Mouse (Mus musculus) heart, embryonic 10.5 days (tissue): Measurements from ENCODE around the gene Ifitm5. TPM values are rescaled to one million over a fixed set of nuclear protein-coding genes. Genes with fewer than 3 reads are reported as not detected.
A peak's percentile ranks its signal among the peaks of the same experiment; 100 is the strongest.

Experiments
- DNase-seq: peaks from one replicate; pipeline ENCODE4 v3.0.0-alpha.2; 2017; ENCODE audit warnings: low spot score
- H3K27ac ChIP-seq: fragments of 300-500 bp; sonication (generic); 2 replicates; pipeline ENCODE4 v1.5.1; 2016; ENCODE audit warnings: mild to moderate bottlenecking
- H3K27me3 ChIP-seq: fragments of 300-500 bp; sonication (generic); 2 replicates; pipeline ENCODE4 v1.6.1; 2016; ENCODE audit warnings: mild to moderate bottlenecking; ENCODE audit not compliant: poor library complexity, insufficient read depth, severe bottlenecking
- H3K36me3 ChIP-seq: fragments of 300-500 bp; sonication (generic); 2 replicates; pipeline ENCODE4 v1.6.1; 2016; ENCODE audit warnings: mild to moderate bottlenecking, moderate library complexity
- H3K4me1 ChIP-seq: fragments of 300-500 bp; sonication (generic); 2 replicates; pipeline ENCODE4 v1.6.1; 2016; ENCODE audit warnings: mild to moderate bottlenecking
- H3K4me3 ChIP-seq: fragments of 300-500 bp; sonication (generic); 2 replicates; pipeline ENCODE4 v1.5.1; 2016; ENCODE audit warnings: mild to moderate bottlenecking, moderate library complexity
- H3K9me3 ChIP-seq: fragments of 300-500 bp; sonication (generic); 2 replicates; pipeline ENCODE4 v1.6.1; 2016; ENCODE audit warnings: mild to moderate bottlenecking, moderate library complexity
- WGBS: fragments of 180-500 bp; shearing (Covaris S2); methylation state at CpG from one replicate; pipeline ENCODE4 v1.1.7; 2016; 5-methylcytosine and 5-hydroxymethylcytosine counted together
- polyA plus RNA-seq: library from polyadenylated mRNA; unstranded; fragments of >200 nt; fragmentation: Nextera tagmentation; extraction: Ambion mirVana; gene quantifications from 2 replicates; pipeline ENCODE4 v1.2.1, GENCODE M21; 2016

Gene Ifitm5
- polyA plus RNA-seq, 1 experiment from 2014 or later = 2.3 TPM

DNA sequence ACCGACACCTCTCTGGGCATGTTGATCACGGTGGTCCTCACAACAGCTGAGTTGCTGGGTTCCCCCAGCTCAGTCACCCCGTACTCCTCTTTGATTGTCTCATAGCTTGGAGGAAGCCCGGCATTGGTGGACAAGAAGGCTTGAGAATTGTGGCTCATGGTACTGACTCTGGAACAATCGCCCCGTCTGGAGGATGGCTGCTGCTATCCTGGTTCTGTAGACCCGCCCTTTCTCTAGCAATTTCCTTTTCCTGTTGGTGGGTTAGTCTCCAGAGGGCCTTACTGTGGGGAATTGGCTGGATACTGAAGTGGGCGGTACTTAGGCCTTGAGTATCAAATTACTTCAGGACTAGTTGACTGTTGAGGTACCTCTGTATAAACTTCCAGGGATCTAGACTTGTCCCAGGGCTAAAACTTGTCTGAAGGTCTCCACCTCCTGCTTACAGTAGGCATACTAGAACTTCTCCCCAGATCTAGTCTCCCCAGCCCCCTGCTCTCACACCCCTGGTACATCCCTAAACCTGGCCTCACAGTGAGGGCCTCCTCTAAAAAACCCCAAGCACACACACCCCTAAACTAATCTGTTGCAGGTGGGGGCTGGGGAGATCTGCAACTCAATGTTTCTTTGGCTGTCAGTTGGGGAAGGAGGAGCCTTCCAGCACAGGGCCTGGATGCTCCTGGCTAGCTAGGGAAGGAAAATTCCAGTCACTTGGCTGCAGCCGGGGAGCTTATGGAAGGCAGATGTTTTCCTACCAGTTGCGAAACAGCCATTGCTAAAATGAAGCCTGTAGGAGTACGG lies 5.9 kb upstream of the Ifitm5 start, which contains the start of the genes Gm45717 and Ifitm2:
Gm45717 (minus strand) TSS at position 180 of the 798 bp plus-strand sequence.
Ifitm2 (minus strand) TSS at position 230 of the 798 bp plus-strand sequence.
- peak within 1 kb of the TSS; percentile 66 for H3K4me3 ChIP-seq
- peaks cover 38% of the 10 kb centered on the region for H3K4me1 ChIP-seq
- H3K36me3 ChIP-seq = 0 out of 2 replicates have a peak, but pooled peaks cover 6% of the 10 kb centered on the region
- DNase-seq = peak; percentile 86
- H3K27me3 ChIP-seq = 0 out of 2 replicates have a peak, but pooled peaks cover 11% of the 10 kb centered on the region
- H3K27ac ChIP-seq = peak within 1 kb of the TSS; percentile 86
- no peaks in the 10 kb centered on the region for H3K9me3 ChIP-seq
- WGBS = 10% methylated on average over 11 of the region's 11 CpGs

DNA sequence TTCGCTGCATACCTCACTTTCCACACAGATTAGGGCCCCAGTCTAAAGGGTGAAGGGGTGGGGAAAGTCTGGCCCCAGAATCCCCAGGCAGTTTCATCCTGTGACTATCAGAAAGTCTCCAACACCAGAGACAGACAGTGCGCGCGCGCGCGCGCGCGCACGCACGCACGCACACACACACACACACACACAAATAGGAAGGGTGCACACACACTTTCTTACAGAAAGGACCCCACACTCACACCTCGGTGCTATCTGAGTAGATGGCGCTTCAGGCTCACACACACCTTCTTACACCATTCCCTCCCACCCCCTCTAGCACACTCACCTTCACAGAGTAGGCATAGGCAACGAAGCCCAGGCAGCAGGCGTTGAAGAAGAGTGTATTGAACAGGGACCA lies 5.3 kb upstream of the Ifitm5 start:
- WGBS = 14% methylated on average over 17 of the region's 17 CpGs
- no peak for DNase-seq
- Histone ChIP-seq H3K9me3 (no peaks in the 10 kb centered on the region), H3K27ac (peak overlapping the region; percentile 86), H3K27me3 (0 out of 2 replicates have a peak, but pooled peaks cover 11% of the 10 kb centered on the region), H3K4me1 (peaks cover 44% of the 10 kb centered on the region), H3K36me3 (0 out of 2 replicates have a peak, but pooled peaks cover 6% of the 10 kb centered on the region), H3K4me3 (peak overlapping the region; percentile 66)

DNA sequence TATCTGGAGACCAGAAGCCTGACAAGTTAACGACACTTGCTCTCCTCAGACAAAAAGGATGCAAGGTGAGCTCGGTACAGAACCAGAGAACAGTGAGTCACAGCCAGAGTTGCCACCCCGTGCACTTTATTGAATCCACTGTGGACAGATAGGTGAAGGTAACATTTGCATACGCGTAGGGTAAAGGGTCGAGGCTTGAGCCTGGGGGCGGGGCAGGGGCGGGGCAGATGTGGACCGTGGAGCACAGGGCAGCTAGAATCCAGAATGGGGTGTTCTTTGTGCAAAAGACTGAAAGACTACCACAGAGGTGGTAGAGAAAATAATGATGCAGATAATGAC lies 4.6 kb upstream of the Ifitm5 start:
- Histone ChIP-seq H3K27ac (0 out of 2 replicates have a peak overlapping the region, but pooled peaks have one; percentile 86), H3K4me3 (peak overlapping the region; percentile 66), H3K9me3 (no peaks in the 10 kb centered on the region), H3K27me3 (0 out of 2 replicates have a peak, but pooled peaks cover 6% of the 10 kb centered on the region), H3K36me3 (0 out of 2 replicates have a peak, but pooled peaks cover 7% of the 10 kb centered on the region), H3K4me1 (peaks cover 47% of the 10 kb centered on the region)
- WGBS = 8% methylated on average over 9 of the region's 9 CpGs
- DNase-seq = no peak

DNA sequence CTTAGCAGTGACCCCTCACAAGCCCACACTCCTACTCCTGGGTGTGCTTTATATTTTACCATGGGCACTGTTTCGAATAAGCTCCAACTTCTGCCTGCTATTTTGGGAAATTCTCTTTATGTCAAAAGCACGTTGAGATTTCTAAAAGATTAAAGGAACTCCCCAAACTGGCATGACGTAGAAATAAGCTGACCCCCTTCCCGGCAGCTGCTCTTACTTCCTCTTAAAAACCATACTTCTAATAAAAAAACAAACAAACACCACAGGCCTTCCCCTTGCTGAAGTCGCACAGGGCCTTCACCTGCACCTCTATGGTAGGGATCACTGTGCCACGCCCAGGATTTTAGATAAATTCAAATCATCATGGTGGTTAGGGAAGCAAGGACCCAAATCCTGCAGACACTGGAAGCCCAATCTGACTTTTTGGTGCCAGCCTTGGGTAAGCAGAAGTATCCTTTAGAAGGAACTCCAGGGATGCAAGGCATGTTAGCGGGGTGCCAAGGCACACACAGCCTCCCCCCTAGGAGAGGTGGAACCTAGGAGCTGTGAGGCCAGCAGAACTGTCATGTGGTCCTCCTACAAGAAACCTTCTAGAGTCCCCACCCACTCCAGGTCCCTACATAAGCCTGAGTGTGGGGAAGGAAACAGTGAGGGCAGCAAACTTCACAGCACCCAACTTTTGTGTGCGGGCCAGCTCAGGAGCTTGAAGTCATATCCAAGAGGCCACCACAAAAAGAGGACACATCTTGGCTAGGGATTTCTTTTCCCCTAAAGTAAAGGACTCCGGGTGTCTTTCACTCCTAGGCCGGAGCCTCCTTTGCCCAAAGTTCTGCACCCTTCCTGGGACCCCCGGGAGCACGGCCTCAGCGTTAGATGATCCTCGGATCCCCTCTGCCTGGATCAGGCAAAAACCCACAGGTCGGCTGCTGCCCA lies 4.0 kb upstream of the Ifitm5 start:
- no peak for DNase-seq
- H3K27ac ChIP-seq = no peak overlapping the region
- peaks cover 13% of the 10 kb centered on the region; the same call in 1 of the 2 replicates for H3K36me3 ChIP-seq
- peaks cover 47% of the 10 kb centered on the region for H3K4me1 ChIP-seq
- H3K4me3 ChIP-seq = peak overlapping the region; percentile 66
- 0 out of 2 replicates have a peak, but pooled peaks cover 6% of the 10 kb centered on the region for H3K27me3 ChIP-seq
- WGBS = 59% methylated on average over 15 of the region's 15 CpGs
- H3K9me3 ChIP-seq = no peaks in the 10 kb centered on the region

DNA sequence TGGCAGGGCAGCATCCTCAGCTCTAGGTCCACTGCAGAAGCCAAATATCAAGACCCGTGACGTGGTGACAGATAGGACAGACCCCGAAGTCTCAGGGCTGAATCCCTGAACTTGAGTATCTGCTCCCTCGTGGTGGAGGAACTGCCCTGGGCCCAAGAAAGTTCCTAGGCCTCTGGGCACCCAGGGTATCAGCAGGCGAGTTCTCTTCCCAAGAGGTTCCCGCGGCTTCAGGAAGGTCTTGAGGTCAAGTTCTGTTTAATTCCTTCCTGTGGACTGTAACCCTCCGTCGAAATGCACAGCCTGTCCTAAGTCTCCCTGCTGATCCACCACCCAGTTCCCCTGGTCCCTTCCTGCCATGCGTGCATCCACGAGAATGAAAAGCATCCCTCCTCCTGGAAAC lies 3.0 kb upstream of the Ifitm5 start:
- WGBS = 73% methylated on average over 11 of the region's 11 CpGs
- no peaks in the 10 kb centered on the region for H3K27me3 ChIP-seq
- no peak for DNase-seq
- no peak overlapping the region for H3K4me3 ChIP-seq
- H3K27ac ChIP-seq = no peak overlapping the region
- H3K36me3 ChIP-seq = peaks cover 23% of the 10 kb centered on the region
- H3K4me1 ChIP-seq = peaks cover 54% of the 10 kb centered on the region
- no peaks in the 10 kb centered on the region for H3K9me3 ChIP-seq

DNA sequence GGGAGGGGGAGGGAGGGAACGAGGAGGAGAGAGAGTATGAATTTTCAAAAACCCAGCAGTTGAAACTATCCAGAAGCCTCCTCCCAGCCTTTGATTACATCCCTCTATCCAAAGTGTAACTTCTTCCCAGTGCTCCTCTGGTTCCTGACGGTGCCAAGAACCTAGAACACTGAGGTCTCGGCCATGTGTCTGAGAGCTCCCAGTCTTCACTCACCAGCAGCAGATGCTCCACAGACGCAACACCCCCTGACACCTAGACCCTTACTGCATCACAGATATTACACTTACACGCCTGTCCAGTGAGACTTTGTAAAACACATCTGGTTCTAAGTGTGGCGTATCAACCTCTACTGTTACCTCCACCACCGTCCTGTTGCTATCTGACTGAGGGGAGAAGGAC lies 2.4 kb upstream of the Ifitm5 start:
- Histone ChIP-seq H3K36me3 (peaks cover 30% of the 10 kb centered on the region), H3K9me3 (no peaks in the 10 kb centered on the region), H3K27me3 (no peaks in the 10 kb centered on the region), H3K4me3 (no peak overlapping the region), H3K27ac (no peak overlapping the region), H3K4me1 (peaks cover 61% of the 10 kb centered on the region)
- WGBS = 72% methylated on average over 7 of the region's 7 CpGs
- no peak for DNase-seq

DNA sequence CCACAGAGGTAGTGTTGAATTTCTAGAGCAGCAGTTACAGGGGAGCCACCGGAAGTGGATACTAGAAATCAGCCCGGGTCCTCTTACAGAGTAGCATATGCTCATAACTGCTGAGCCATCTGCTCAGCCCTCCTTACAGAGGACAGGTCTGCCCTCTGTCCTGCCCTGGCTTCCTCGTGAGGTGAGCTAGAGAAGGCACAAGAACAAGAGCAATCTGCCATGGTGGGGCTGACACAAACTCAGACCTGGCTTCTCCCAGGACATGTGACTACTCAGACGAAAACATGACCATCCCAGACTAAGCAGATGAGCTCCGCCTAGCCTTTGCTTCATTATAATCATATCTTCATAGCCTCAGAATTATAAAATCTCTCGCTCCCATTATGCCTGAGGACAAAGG lies 1.7 kb upstream of the Ifitm5 start:
- Histone ChIP-seq H3K36me3 (peaks cover 35% of the 10 kb centered on the region), H3K27me3 (no peaks in the 10 kb centered on the region), H3K27ac (no peak overlapping the region), H3K4me3 (no peak overlapping the region), H3K4me1 (peaks cover 66% of the 10 kb centered on the region), H3K9me3 (no peaks in the 10 kb centered on the region)
- 73% methylated on average over 6 of the region's 6 CpGs for whole genome bisulfite sequencing
- DNase-seq = no peak

DNA sequence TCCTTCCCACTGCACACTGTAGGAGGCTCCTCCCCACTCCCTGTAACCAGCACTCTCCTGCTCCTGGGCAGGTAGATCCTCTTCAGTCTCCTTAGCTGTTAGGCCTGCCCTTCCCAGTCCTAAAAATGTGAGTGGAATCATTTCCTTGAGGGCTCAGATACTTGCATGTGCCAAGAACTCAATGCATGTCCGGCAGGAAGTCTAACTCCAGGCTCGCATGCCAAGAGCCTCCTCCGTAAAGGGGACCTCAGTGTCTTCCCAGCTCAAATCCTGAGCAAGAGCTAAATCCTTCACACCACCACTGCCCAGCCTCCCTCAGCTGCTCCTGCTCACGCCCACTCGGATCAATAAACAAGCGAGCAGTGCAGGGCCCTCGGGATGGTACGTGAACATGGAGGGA lies 960 bp upstream of the Ifitm5 start:
- Histone ChIP-seq H3K4me3 (no peak overlapping the region), H3K36me3 (peaks cover 41% of the 10 kb centered on the region), H3K27ac (0 out of 2 replicates have a peak overlapping the region, but pooled peaks have one; percentile 13), H3K27me3 (no peaks in the 10 kb centered on the region), H3K9me3 (no peaks in the 10 kb centered on the region), H3K4me1 (peaks cover 65% of the 10 kb centered on the region)
- 52% methylated on average over 8 of the region's 8 CpGs for WGBS
- no peak for DNase-seq

DNA sequence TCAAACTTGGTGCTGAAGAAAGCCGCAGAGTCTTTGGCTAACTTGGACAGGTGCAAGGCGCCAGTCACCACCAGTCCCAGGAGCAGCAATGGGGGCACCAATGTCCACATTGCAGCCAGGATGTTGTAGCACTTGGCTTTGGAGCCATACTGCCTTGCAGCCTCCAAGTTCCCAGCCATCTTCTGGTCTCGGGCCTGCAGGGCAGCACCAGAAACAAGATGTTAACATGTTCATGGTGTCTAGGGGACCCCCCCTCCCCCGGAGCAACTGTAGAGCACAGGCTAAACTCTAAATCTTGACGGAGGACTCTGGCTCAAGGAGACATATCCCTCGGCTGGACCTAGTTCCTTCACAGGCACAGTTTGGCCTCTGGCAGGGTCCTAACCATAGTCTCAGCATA lies 836 bp downstream of the Ifitm5 start:
- Histone ChIP-seq H3K27me3 (0 out of 2 replicates have a peak, but pooled peaks cover 1% of the 10 kb centered on the region), H3K36me3 (peaks cover 56% of the 10 kb centered on the region), H3K4me1 (peaks cover 50% of the 10 kb centered on the region), H3K27ac (no peak overlapping the region), H3K4me3 (no peak overlapping the region), H3K9me3 (no peaks in the 10 kb centered on the region)
- DNase-seq = peak; percentile 70
- WGBS = 82% methylated on average over 6 of the region's 6 CpGs

DNA sequence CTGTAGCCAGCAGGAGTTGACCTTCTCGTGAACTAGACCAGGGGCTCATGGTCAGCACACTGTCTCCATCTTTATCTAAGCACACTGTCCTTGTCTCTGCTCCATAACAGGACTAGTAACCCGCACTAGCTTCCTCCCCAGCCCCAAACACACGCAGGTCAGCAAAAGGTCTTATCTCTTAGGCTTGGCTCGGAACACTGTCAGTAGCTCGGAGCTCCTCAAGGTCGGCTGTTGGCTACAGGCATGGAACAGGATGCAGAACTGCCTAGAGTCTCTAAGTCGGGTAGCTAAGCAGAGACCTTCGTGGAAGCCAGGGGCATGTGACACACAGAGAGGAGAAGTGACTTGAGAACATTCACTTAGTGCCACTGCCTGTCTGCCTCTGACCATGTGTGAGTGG lies 1.9 kb downstream of the Ifitm5 start:
- peaks cover 40% of the 10 kb centered on the region for H3K4me1 ChIP-seq
- no peak overlapping the region for H3K4me3 ChIP-seq
- no peak for DNase-seq
- H3K27me3 ChIP-seq = peaks cover 6% of the 10 kb centered on the region; the same call in 1 of the 2 replicates
- 0 out of 2 replicates have a peak overlapping the region, but pooled peaks have one; percentile 48 for H3K27ac ChIP-seq
- WGBS = 44% methylated on average over 8 of the region's 8 CpGs
- no peaks in the 10 kb centered on the region for H3K9me3 ChIP-seq
- H3K36me3 ChIP-seq = peaks cover 55% of the 10 kb centered on the region

DNA sequence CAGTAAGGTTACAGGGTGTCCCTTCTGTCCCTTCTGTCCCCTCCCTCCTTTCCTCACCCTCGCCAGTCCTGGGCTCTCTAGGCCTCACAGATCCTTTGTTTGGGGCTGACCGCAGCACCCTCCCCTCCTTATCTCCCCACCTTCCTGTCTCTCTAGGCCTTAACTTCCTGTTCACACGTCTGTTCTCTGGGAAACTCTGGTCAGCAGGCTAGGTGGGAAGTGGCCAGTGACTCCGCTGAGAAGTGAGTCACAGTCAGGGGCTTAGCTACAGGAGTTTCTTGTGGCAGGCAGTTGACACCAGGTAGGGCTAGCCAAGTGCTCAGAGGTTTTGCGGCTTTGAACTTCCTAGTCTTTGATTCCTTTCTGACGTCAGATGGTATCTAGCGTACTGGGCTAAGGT lies 3.1 kb downstream of the Ifitm5 start:
- no peak for DNase-seq
- Histone ChIP-seq H3K27me3 (peaks cover 10% of the 10 kb centered on the region; the same call in 1 of the 2 replicates), H3K36me3 (peaks cover 50% of the 10 kb centered on the region), H3K4me3 (no peak overlapping the region), H3K9me3 (no peaks in the 10 kb centered on the region), H3K27ac (peak overlapping the region; percentile 62), H3K4me1 (peaks cover 43% of the 10 kb centered on the region)
- 25% methylated on average over 7 of the region's 7 CpGs for WGBS

DNA sequence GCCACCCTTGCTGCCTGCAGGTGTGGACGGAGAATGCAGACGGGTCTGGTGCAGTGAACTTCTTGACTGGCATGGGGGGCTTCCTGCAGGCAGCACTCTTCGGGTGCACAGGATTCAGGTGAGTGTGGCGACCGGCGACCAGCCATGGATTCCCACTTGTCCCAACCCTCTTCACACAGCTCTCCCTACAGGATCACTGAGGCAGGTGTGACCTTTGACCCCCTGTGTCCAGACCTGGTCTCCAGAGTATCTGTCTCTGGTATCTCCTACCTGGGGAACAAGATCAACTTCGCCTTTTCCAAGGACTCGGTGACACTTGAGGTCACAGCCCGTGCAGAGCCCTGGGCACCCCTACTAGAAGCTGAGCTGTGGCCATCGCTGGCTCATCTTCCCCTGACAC lies 3.8 kb downstream of the Ifitm5 start:
- Histone ChIP-seq H3K27me3 (peaks cover 10% of the 10 kb centered on the region; the same call in 1 of the 2 replicates), H3K36me3 (peaks cover 50% of the 10 kb centered on the region), H3K4me3 (no peak overlapping the region), H3K4me1 (peaks cover 46% of the 10 kb centered on the region), H3K27ac (peak overlapping the region; percentile 62), H3K9me3 (no peaks in the 10 kb centered on the region)
- 79% methylated on average over 10 of the region's 10 CpGs for WGBS
- DNase-seq = no peak
